Mouse (Mus musculus): ENCODE measurements at regions not wholly inside any gene's neighbourhood (a gene's known extent, or its start where the extent isn't known, plus 50 kb on each side); places are given as distances from the start of the nearest gene placed in this dataset.

GRCm38 (mm10) chr12:39510855-39511254 is 527.0 kb downstream of the Arl4a start:
- DNase-seq (ENCODE audit: low read depth), result no peak
- TF ChIP-seq POLR2A (IDR thresholded peaks at IDR 0.05; ENCODE audit: borderline replicate concordance, extremely low read depth, insufficient read depth, insufficient read length, poor library complexity, severe bottlenecking), result no peak
- no peak for TF ChIP-seq CTCF (IDR thresholded peaks at IDR 0.05; ENCODE audit: borderline replicate concordance, extremely low read depth, insufficient read depth, insufficient read length)

- TF ChIP-seq CTCF (IDR thresholded peaks at IDR 0.05; ENCODE audit: borderline replicate concordance, extremely low read depth, insufficient read depth, insufficient read length) (peak; percentile 80), POLR2A (IDR thresholded peaks at IDR 0.05; ENCODE audit: borderline replicate concordance, extremely low read depth, insufficient read depth, insufficient read length, poor library complexity, severe bottlenecking) (no peak)
- peak; percentile 94 for DNase-seq (ENCODE audit: low read depth)
Measured at GRCm38 (mm10) chr12:39510073-39510812, 527.6 kb downstream of the Arl4a start.

- TF ChIP-seq POLR2A (IDR thresholded peaks at IDR 0.05; ENCODE audit: borderline replicate concordance, extremely low read depth, insufficient read depth, insufficient read length, poor library complexity, severe bottlenecking) (no peak), CTCF (IDR thresholded peaks at IDR 0.05; ENCODE audit: borderline replicate concordance, extremely low read depth, insufficient read depth, insufficient read length) (no peak)
- peak; percentile 72 for DNase-seq (ENCODE audit: low read depth)
Measured at GRCm38 (mm10) chr12:39496203-39496602, 541.6 kb downstream of the Arl4a start.

GRCm38 (mm10) chr12:39493578-39494218 is 544.1 kb downstream of the Arl4a start:
- peak; percentile 72 for DNase-seq (ENCODE audit: low read depth)
- TF ChIP-seq CTCF (IDR thresholded peaks at IDR 0.05; ENCODE audit: borderline replicate concordance, extremely low read depth, insufficient read depth, insufficient read length), result peak; percentile 33; the same call in 1 of the 2 replicates
- no peak for TF ChIP-seq POLR2A (IDR thresholded peaks at IDR 0.05; ENCODE audit: borderline replicate concordance, extremely low read depth, insufficient read depth, insufficient read length, poor library complexity, severe bottlenecking)

- TF ChIP-seq POLR2A (IDR thresholded peaks at IDR 0.05; ENCODE audit: borderline replicate concordance, extremely low read depth, insufficient read depth, insufficient read length, poor library complexity, severe bottlenecking), result no peak
- no peak for TF ChIP-seq CTCF (IDR thresholded peaks at IDR 0.05; ENCODE audit: borderline replicate concordance, extremely low read depth, insufficient read depth, insufficient read length)
- DNase-seq (ENCODE audit: low read depth), result peak; percentile 19
Measured at GRCm38 (mm10) chr12:39493114-39493513, 544.7 kb downstream of the Arl4a start.

- no peak for DNase-seq (ENCODE audit: low read depth)
- TF ChIP-seq POLR2A (IDR thresholded peaks at IDR 0.05; ENCODE audit: borderline replicate concordance, extremely low read depth, insufficient read depth, insufficient read length, poor library complexity, severe bottlenecking) (no peak), CTCF (IDR thresholded peaks at IDR 0.05; ENCODE audit: borderline replicate concordance, extremely low read depth, insufficient read depth, insufficient read length) (no peak)
Measured at GRCm38 (mm10) chr12:39472984-39473383, 564.8 kb downstream of the Arl4a start.

Data from brain, embryonic 14.5 days (tissue).